Mouse (Mus musculus) adrenal gland, adult 8-10 months (tissue): ENCODE data around the gene Arrb2. TPM values are rescaled to one million over a fixed set of nuclear protein-coding genes. Genes with fewer than 3 reads are reported as not detected.
"Not testable (repeated sequence)": the region's sequence is repeated elsewhere in the genome, so short reads cannot be mapped to it uniquely, and the experiment has no call there.

Experiments
- DNase-seq: peaks from one replicate; pipeline ENCODE4 v3.0.0; 2022
- total RNA-seq, 4 experiments: library from RNA; stranded (reverse); gene quantifications; 2 replicates each; pipeline ENCODE4 v1.2.4; 2022

The Arrb2 gene
- 10 to 100 TPM; 22.0 to 51.3 (median 33.9) TPM for total RNA-seq

DNA sequence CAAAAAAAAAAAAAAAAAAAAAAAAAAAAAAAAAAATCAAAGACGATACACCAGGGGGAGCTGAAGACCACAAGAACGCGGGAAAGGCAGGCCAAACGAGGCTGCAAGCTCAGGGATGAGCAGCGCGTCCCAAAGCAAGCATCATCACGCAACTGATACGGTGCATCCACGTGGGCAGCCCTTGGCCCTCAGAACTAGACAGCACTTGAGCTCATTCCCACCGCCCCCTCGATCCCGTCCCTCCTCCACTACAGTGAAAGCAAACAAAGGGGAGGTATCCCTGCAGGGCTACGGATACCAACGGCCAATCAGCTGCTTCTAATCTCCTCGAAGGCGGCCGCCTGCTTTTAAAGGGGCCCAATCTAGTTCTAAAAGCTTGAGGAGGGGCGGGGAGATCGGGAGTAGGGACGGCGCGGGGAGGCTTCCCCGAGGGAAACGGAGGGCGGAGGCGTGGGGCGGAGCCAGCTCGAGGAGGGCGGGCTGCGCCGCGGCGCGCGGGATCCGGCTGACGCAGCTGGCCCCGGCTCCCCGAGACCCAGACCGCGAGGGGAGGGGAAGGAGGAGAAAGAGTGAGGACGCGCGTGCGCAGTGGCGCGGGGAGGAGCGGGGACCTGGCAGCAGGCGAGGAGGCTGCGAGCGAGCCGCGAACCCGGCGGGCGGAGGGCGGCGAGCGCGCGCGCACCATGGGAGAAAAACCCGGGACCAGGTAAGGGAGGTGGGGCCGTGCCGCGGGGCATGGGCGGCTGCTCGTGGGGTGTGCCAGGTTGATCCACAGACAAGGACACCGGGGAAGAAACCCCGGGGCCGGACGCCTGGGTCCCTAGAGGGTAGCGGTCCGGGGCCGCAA, at the start of gene Arrb2:
Arrb2 (plus strand) TSS at position 588 of the 847 bp plus-strand sequence.
- DNase-seq = peak; percentile 97

DNA sequence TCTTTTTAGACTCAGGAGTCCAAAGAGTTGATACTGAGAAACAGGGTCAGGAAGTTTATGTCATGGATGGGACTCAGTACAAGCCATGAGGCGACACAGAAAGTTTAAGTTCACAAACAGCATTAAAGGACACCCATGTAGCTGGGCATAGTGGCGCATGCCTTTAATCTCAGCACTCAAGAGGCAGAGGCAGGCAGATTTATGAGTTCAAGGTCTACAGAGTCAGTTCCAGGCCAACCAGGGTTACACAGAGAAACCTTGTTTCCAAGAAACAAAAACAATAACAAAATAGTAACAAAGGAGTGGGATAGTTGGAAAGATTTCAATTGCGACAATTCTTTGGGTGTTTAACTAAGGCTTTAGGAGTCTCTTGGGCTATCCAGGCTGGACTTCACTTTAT, 48.3 kb upstream of the Arrb2 start:
- peak; percentile 45 for DNase-seq

DNA sequence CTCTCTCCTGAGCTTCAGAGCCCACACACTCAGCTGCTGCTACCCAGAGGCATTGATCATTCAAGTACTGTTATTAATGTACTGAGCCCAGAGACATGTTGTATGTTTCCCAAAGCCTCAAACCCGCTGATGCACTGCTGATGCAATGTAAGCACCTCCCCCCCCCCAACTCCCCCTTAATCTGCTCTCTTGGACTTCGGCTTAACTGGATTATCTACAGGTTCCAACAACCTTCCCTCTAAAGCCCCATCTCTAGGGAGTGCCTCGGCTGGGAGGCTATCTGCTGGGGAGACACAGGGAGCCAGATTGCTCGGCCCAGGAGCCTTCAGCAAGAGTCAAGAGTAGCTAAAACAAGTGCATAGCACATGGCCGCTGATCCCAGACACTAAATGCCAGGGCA, 45.0 kb upstream of the Arrb2 start:
- no peak for DNase-seq

DNA sequence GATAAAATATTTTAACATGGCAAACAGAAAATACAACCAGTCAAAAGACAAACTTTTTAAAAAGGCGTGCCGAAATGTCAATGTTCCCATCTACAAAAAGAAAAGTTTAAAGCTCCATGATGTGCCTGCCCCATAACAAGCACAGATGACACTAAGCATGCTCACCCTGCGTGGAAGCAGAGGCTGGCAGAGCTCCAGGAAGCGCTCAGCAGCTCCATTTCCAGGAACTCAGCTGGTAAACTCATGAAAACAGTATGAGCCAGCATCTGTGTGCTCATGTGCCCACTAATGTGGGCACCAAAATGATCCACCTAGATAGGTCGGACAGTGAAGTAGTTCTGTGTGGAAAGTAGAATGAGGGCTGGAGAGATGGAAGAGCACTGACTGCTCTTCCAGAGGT, 43.0 kb upstream of the Arrb2 start:
- no peak for DNase-seq

DNA sequence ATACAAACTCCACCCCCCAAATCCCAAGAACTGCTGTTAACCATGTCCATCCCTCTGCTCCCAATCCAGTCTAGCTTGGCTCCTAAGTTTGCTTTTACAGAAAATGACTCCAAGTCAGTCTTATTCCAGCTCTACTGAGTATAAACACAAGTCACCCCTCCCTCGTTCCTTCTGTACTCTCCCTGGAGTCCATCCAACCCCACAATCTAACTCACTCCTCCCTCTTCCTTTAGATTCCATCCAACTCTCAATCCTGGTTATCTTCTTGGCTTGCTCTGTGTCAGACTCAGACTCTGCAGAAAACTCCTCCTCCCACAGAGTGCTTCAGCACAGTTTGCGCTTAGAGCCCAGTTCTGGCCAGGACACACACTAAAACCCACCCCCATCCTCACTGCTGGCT, 28.8 kb upstream of the Arrb2 start:
- no peak for DNase-seq

DNA sequence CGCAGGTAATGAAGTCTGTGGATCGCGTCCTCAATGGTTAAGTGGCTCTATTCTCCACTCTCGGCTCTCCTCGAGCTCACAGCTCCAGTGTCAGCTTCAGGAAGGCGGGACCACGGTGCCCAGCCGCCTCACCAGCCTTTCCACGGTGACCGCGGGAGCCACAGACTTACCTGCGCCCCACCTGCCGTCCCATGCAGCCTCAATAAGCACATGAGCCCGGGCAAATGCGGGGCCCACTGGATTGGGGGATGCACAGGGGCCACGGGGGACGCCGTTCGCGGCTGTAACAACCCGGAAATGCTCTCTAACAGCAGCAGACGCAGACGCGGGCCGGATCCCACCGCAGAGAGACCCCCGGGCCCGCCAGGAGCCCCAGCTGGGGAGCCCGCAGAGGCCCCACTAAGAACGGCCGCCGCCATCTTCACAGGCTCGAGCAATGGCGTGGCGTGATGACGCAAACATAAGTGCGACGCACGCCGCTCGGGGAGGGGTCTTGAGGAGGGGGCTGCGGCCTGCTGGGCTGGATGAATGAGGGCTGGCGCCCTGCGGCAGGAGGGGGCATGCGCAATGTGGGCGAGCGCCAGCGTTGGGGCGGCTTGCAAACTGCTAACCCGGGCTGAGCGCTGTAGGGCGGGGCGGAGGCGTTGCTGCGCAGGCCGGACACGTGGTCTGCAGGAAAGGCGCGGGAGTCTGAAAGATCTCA, 22.7 kb upstream of the Arrb2 start, which contains the start of gene Pelp1:
Pelp1 (minus strand) TSS at position 438 of the 703 bp plus-strand sequence.
- peak; percentile 82 for DNase-seq

DNA sequence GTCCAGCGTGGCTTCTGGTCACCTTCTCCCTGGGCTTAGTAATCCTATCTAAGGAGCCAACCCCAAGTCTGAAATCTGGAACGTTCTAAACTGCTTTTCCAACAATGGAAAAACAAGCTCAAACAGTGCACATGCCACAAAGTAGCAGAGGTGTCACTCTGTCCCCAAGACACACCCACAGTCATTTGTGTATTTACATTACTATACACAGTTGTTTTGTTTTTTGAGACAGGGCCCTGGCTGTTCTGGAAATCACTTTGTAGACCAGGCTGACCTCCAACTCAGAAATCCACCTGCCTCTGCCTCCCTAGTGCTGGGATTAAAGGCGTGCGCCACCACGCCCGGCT, 22.2 kb upstream of the Arrb2 start:
- no peak for DNase-seq

DNA sequence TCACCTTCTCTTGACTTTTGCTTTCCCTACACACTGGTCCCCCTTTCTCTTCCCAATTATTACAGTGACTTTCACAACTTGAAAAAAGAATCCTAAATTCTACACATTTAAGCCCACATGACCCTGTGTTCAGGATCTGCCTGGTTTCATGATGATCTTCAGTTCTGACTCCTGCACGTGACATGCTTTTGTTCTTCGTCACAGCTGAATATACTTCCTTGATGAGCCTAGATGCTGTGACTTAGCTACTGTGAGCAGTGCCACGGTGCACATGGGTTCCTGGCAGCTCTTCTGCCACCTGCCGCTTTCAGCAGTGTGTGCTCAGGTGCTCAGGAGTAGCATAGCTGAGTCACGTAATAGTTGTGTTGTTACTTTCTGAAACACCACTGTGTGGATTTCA, 19.8 kb upstream of the Arrb2 start:
- no peak for DNase-seq

DNA sequence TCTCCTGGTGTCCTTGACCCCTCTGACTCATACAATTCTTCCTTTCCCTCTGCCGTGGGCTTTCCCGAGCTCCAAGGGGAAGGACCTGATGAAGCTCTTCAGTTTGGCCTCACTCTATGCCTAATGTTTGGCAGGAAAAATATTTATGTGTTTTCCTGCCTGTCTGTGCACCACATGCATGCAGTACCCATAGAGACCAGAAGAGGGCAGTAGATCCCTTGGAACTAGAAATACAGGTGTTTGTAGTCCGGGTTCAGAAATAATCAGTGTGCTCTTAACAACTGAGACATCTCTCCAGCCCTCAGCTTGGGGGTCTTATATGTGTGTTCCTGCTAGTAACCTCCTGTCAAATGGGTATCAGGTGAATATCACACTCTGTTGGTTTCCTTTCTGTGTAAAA, 18.5 kb upstream of the Arrb2 start:
- DNase-seq = peak; percentile 51

DNA sequence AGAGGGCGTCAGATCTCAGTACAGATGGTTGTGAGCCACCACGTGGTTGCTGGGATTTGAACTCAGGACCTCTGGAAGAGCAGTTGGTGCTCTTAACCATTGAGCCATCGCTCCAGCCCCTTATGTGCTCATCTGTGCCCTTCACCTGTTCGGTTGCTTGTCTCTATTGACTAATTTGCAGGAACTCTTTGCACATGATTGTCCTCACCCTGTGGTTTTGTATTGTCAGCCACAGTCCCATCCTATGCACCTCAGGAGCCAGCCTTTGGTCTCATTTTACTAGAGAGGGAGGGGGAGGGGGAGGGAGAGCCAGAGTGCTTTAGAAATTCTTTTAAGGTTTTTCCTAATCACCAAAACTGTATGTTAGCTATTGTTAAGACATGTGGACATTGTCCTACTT, 14.2 kb upstream of the Arrb2 start:
- DNase-seq = no peak

DNA sequence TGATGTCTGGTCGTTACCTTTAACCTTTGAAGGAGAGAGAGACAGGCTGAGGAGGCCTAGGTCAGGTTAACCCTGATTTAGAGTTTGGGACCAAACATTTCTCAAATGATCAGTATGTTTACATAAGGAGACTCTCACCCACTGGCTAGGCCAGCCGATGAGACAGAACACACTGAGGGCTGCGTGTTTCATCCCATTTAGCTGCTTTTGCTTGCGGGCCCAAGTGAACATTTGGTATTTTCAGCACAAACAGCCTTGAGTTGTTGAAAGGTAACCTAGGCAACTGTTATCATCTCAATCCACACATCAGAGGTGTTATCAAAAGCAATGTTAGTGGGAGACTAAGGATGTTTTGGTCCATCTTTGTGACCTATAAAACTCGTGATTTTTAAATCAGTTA, 12.9 kb upstream of the Arrb2 start:
- DNase-seq = no peak

DNA sequence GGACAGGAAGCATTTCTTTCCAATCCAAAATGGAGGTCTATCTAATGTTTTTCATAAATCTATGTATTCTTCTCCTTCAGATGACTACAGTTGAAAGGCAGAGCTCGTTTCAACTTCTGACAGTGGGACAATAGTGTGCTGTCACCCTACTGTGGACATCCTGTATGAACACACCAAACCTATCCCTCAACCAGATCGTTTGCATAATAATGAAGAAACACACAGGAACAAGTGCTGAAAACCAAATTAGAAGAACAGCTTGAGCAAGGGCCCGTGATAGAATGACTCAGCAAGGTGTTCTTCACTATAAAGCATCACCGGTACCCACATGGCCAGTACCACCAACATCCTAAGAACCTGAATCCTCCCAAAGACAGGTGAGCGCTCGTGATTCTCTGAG, 5.8 kb upstream of the Arrb2 start:
- DNase-seq = not testable (repeated sequence)

DNA sequence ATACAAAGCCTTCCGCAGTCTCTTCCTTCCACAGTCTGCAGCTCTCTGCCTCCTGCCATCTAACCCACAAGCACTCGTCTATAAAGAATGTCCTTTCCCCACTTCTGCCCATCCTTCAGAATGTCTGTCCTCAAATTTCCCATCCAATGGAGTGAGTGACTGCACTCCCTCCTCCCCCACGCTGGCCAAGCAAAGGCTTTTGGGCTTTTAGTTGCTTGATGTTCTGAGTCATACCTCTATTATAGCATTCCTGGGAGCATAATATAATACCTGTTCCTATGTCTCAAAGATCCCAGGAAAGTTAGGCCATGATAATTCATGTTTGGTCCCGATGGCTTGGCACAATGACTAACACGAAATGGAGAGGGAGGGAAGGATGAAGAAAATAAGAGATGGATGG, 861 bp upstream of the Arrb2 start:
- DNase-seq = no peak

DNA sequence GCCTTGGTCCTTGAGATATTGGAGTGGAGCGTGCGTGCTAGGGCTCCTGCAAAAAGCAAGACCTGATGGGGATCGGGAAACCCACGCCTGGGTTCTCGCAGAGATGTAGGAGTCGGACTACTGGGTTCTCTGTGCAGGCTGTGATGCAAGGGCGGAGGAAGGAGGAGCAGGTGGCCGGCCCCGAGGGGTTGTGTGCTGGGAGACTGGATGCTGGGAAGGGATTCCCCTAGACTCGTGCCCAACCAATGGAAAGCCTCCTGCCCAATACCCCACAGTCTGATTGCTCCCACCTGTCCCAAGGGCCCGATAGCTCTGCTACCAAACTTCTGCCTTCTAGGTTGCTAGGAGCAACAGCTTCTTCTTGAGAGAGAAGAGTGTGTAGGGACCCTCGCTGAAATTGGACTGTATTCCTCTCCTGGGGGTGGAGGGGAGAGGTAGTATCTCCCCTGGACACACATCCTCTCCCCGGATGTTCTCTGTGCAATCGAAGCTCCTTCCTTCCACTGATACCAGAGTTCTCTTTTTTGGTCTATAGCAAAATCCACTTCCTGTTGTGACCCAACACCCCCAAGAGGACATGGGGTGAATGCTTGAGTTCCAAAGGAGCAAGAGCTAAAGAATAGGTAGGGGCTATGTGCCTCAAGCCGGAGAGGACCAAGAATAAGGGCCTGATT, 597 bp downstream of the Arrb2 start:
- no peak for DNase-seq

DNA sequence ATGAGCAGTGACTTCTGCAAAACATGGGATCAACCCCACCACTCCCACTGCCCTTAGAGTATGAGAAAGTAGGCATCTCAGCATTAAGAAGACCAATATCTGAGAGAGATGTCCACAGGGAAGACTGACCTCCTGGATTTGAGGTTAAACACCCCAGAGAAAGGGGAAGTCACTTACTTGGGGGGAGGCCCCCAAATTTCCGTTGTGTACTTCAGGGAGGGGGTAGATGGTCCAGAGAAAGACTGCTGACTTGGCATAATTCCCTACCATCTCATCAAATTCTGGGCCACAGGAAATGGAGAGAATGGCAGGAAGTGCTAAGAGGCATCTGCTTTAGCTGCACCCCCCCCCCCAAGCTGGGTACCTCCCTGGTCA, 1.1 kb downstream of the Arrb2 start:
- DNase-seq = no peak

DNA sequence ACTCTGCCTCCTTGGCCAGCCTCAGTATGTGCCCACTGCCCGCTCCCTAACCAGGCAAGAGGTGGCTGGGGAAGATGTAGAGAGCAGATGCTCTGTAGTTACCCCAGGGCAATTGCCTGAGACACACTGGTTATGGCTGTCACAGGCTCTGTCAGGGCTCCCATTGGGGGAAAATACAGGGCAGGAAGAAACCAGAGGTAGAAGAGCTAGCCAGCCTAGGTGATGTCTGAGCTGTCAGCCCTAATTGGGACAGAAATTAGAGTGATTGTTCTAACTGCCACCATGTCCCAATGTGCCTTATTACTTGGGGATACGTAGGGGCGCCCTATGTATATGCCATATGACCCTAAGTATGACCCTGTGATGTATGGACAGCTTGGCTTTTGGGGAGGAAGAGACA, 1.5 kb downstream of the Arrb2 start:
- no peak for DNase-seq

DNA sequence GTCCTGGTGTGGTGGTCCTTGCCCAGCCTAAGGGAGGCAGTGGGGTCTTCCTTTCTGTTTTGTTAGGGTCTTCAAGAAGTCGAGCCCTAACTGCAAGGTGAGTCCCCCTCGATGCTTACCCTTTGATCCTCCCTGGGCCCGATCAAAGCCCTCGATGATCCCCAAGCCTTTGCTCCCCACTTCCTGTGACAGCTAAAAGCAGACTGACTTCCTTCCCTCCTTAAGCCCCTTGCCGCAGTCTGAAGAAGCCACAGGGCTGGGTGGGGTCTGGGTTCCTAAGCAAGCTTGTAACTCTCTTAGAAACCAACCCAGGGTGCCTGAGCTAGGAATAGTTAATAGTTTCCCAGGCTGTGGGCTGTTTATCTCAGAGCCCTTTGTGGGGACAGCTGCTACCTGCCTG, 3.0 kb downstream of the Arrb2 start:
- DNase-seq = no peak

DNA sequence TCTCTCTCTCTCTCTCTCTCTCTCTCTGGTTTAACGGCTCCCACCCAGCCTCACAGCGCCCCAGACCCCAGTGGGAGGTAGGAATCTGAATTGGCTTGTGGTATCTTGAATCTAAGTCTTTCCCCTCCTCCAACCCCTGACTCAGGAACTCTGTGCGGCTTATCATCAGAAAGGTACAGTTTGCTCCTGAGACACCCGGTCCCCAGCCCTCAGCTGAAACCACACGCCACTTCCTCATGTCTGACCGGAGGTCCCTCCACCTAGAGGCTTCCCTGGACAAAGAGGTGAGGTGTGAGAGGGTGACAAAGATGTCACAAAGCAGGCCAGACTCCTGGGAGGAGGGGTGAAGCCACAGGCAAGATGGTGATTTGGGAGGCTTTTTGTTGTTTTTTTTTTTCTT, 5.0 kb downstream of the Arrb2 start:
- DNase-seq = no peak

DNA sequence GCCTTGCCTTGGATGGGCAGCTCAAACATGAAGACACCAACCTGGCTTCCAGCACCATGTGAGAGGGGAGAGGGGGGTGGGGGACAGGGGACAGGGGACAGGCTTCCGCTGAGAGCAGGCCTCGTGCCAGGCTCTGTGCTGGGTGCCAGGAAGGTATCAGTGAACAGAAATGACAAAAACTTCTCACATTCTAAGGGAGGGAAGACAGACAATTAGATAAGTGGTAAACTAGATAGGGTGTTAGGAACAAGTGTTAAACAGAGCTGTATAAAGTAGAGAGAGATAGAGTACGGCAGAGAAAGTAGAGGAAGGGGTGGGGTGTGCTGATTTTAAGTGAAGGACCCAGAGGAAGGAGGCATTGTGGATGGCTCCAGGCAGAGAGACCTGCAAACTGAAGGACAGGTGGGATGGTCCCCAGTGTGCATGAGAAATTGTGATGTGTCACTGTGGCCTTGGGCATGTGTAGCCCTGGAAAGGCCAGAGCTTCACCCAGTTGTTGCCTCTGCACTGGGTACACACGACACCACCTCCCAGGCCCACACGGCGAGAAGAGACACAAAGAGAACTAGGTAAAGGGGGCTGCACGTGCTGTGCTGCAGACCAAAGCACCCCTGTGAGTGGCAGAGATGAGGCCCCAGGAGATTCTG, 6.4 kb downstream of the Arrb2 start:
- DNase-seq = no peak

DNA sequence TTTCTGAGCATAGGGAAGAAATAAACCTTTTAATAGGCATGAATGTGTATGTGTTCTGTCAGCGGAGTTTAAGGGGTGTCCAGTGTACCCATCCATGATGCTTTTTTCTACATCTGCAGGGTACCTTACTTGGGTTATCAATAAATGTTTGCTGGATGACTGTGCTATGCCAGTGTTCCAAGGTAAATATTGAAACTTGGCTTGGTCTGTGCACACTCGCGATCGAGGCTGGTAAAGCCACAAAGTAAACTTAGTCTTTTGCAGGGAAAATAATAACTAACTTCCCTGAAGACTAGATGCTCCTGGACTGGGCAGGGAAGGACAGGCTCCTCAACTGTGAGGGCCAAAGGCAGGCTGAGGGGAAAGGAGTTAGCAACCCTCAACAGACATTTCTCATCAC, 8.2 kb downstream of the Arrb2 start:
- no peak for DNase-seq

DNA sequence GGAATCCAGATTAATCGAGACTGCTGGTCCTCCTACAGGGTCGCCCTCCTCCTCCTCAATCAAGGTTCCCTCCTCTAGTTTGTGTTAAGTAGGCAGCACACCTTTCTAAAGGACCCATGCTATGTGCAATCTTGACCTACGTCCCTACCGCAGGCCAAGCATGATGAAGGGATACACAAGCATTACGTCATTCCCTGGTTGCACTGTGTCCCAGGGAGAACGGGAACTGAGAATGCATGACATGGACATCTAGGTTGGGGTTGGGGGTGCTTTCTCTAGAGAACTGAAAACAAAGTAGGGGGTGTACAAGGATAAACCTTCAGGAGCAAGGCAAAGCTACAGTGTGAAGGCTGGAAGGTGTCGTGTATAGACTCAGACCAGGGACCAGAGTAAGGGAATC, 9.4 kb downstream of the Arrb2 start:
- DNase-seq = no peak

DNA sequence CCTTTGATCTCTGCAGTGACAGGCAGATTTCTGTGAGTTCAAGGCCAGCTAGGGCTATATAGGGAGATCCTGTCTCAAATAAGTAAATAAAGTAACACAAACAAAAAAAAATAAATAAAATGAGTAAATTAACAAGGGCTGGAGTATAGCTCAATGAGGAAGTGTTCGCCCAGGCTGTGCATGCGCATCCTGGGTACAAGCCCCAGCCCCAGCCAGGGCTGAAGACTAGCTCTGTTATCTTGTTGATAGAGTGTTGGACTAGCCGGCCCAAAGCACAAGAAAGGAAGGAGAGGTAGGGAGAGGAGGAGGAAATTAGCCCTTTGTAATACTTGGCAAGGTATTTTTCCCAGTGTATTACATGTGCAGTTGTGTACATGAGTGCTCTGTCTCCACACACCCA, 11.5 kb downstream of the Arrb2 start:
- DNase-seq = no peak

DNA sequence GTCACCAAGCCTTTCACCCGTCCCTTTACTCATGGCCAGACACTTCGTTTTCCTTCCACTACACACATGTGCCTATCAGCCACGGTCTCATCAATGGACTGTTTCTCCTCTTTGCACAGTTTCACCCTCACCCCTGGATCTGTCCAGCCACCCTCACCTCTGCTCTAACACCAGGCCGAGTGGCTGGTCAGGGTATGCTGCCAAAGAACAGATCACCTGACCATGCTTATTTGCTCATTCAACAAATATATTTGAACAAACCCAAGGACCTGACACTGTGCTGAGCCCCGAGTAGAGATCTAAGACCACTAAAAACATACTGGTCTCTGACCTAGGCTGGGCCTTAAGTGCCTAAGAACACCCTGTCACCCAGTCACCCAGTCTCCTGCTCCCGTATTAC, 12.2 kb downstream of the Arrb2 start:
- no peak for DNase-seq
